Mouse (Mus musculus): ENCODE data around the gene Osbpl10.

GRCm38 (mm10) chr9:115201264-115201663, 222.9 kb downstream of the Osbpl10 start:
- TF ChIP-seq CTCF (conservative IDR thresholded peaks at IDR 0.05; ENCODE audit: insufficient read depth, insufficient read length, low read depth, low read length) (no peak), POLR2A (IDR thresholded peaks at IDR 0.05; ENCODE audit: low read depth, low read length) (no peak)
